Mouse (Mus musculus) left cerebral cortex, adult 2 months (tissue): Measurements from ENCODE around the gene Dbx2. TPM values are rescaled to one million over a fixed set of nuclear protein-coding genes. Genes with fewer than 3 reads are reported as not detected.
A peak's percentile ranks its signal among the peaks of the same experiment; 100 is the strongest.

ENCODE experiments used
- DNase-seq, 2 experiments: peaks; one replicate each; pipeline ENCODE4 v3.0.0; 2021 to 2022; ENCODE audit warnings: low spot score in 2 of 2, mixed read lengths in 1 of 2; ENCODE audit errors: extremely low spot score in 1 of 2
- H3K27ac ChIP-seq: fragments of 200-600 bp; 2 replicates; pipeline ENCODE4 v1.8.1; 2022
- H3K4me3 ChIP-seq: fragments of 200-600 bp; 2 replicates; pipeline ENCODE4 v1.8.1; 2022
- CTCF ChIP-seq: fragments of 200-600 bp; IDR thresholded peaks from 2 replicates; pipeline ENCODE4 v1.8.1; 2022; ENCODE audit warnings: antibody characterized with exemption, mild to moderate bottlenecking, moderate library complexity
- intact Hi-C: fragments of 180-260 bp; cut with DNase I; formaldehyde crosslinking; loops from one replicate; pipeline ENCODE4 v1.15.1; 2025
- total RNA-seq, 2 experiments: library from RNA; stranded (reverse); gene quantifications; 2 replicates each; pipeline ENCODE4 v1.2.3; 2021

The Dbx2 gene
- total RNA-seq, 2 experiments from 2014 or later: 25.3 to 27.6 TPM

DNA sequence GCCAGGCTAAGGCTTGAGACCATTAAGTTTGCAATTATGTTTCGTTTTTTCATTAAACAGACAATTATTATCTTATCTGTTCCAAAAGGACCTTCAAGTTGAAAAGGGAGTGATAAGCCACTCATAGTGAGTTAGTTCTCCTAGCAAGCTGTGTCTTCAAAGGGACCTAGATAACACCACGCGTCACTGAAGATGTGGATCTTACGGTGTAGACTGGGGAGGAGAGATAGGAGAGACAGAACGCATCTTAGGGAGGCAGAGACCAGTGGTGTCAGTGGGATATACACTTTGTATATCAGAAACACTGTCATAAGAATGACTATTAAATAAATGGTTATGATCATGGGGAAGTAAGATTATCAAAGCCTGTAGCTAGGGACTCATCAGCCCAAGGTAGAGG, 4.6 kb upstream of the Dbx2 start:
- DNase-seq: no peak
- intact Hi-C loops: no loop called here
- Histone ChIP-seq H3K4me3 (no peak overlapping the region), H3K27ac (no peak overlapping the region)
- no peak for TF ChIP-seq CTCF

DNA sequence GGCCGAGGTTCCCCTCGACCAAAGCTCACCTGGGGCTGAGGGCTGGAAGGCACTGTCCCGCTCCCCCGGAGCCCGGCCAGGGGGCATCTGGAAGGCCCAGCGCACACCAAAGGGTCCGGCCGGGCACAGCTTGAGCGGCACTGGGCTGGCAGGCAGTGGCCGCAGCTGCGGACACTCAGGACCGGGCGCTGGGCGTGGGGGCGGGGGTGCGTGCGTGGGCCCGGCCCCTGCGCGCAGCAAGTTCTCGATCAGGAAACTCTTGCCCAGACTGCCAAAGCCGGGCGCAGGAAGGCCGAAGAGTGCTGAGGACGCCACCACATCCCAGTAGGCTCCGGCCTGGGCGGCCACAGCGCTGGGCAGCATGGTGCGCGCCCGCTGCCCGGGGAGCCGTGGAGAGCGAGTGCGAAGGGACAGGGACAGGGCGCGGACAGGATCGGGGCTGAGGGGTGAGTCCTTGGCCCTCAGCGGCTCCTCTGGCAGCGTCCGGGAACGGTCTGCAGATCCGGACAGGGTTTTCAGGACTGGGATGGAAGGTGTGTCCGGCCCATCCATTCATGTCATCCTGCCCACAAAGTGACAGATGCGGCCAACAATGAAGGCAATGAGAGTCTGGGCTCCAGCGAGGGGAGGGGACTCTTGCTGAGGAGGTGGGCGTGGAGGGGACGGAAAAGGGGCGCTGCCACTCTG, 1.4 kb downstream of the Dbx2 start:
- DNase-seq: peak; percentile 19 to 29
- intact Hi-C loops: no loop called here
- Histone ChIP-seq H3K4me3 (peak overlapping the region; percentile 44), H3K27ac (peak overlapping the region; percentile 70)
- TF ChIP-seq CTCF: no peak

DNA sequence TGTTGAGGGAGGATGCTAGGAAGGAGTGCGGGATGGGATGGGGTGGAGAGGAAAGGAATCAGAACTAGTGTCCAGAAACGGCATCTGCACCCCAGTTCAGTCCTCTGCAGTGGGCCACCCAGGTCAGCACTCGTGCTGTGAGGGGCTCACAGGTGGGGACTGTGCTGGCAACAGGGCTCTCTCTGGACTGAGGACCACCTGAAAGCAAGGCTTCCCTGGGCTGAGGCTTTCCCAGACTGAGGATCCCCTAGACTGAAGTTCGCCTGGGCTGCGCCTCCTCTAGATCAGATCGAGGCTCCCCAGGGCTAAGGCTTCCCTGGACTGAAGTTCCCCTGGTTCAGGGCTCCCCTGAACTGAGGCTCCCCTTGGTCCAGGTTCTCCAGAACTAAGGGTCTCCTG, 1.9 kb downstream of the Dbx2 start:
- Histone ChIP-seq H3K4me3 (peak overlapping the region; percentile 44), H3K27ac (peak overlapping the region; percentile 70)
- intact Hi-C loops: loop anchor here (2.0 kb wide), 1 partner anchor 39 kb away; no protein-coding TSS in a partner anchor
- DNase-seq: no peak
- no peak for TF ChIP-seq CTCF

DNA sequence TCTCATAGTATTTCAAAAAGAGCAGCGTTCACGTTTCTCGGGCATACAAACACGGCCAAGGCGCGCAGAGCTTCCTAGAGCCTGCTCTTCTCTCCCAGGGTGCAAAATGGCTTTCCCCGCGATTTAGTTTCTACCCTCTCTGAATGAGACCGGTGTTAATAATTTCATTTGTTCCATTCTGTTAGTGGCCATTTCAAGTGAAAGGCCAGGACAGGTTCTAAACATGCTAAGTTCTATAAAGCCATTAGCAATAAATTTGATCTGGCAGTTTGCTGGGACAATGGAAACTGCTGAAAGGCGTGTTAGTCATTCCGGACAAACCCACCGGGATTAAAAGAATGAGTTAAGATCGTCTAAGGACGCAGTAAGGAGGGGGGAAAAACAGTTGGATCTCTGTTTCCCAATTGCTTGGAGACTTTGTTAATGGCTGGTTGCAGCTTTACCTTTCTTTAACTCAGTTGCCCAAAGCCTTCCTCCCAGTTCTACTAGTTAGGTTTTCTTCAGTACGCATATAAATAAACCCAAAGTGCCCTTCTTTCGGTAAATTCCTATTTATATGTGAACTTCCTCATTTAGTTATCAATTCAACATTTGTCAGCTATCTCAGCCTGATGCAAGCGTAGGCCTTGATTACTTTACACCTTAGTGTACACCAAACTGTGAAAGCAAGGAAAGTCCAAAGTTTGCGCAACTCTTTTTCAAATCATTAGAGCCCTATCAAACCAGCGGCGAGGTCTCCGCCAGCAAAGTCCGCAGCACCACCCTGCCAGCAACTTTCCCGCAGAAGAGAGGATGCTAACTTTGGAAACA, 2.7 kb downstream of the Dbx2 start:
- no peak for DNase-seq
- TF ChIP-seq CTCF: no peak
- Histone ChIP-seq H3K4me3 (peak overlapping the region; percentile 16), H3K27ac (peak overlapping the region; percentile 57; the same call in 1 of the 2 replicates)
- intact Hi-C loops: loop anchor here (2.0 kb wide), 1 partner anchor 40 kb away; no protein-coding TSS in a partner anchor

DNA sequence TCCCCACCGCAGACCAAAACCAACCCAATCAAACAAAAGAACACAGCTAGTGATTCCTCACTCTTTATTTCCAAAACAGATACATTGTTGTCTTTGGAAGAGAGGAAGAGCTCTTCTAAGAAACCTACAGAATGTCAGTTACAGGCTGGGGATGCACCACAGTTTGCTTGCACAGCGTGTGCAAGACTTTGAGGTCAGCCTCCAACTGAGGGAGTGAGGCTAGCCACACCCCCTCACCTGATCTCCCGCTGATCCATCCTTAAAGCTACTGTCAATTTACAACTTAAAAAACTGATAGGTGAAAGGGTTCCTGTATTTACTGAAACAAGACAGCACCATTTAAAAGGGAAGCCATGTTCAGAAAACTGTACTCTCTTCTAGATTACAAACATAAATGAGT, 3.9 kb downstream of the Dbx2 start:
- DNase-seq: no peak
- H3K27ac ChIP-seq: peak overlapping the region; percentile 48
- H3K4me3 ChIP-seq: peak overlapping the region; percentile 19; the same call in 1 of the 2 replicates
- intact Hi-C loops: loop anchor here (2.0 kb wide), 1 partner anchor 41 kb away; no protein-coding TSS in a partner anchor
- no peak for TF ChIP-seq CTCF

DNA sequence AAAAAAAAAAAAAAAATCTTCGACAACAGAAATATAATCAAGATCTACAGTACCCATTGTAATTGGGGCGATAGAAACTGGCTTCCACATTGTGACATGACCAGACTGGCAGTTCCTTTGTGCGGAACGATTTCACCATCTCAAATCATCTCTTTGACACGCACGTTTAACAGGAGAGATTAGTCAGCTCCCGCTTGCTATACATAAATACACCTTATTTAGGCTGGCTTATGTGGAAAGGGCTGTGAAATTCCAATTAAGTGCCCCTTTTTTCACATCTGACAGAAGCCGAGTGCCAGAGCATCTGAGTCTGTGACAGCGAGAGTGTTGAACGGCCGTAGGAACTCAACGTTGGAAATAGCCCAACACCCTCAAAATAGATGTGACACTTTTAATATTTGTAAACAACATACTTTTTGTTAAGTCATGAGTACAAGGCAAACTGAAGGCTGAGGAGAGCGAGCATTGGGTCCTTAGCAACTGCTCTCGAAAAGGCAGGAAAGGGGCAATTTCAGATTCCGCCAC, 12.2 kb downstream of the Dbx2 start:
- no peak for TF ChIP-seq CTCF
- H3K27ac ChIP-seq: no peak overlapping the region
- DNase-seq: no peak
- intact Hi-C loops: no loop called here
- H3K4me3 ChIP-seq: no peak overlapping the region

DNA sequence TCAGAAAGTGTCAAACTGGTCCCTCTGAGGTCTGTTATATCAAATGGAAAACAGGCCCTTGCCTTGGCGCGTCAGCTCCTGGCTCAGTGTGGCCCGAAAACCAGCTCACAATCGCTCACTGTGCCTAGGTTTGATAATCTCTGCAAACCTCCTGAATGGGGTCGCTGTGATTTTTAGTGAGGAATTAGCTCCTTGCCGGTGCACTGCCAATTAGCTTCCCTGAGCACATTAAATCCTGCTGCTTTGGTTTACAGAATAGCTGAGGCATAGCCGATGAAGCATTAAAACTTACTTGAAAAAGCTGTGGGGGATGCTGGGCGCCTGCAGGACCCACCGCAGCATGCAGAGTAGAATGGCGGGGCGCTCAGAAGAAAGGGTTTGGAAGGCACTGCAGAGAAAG, 15.4 kb downstream of the Dbx2 start:
- peak in 1 of 2 experiments; percentile 13 for DNase-seq
- no peak overlapping the region for H3K27ac ChIP-seq
- intact Hi-C loops: no loop called here
- no peak for TF ChIP-seq CTCF
- no peak overlapping the region for H3K4me3 ChIP-seq

DNA sequence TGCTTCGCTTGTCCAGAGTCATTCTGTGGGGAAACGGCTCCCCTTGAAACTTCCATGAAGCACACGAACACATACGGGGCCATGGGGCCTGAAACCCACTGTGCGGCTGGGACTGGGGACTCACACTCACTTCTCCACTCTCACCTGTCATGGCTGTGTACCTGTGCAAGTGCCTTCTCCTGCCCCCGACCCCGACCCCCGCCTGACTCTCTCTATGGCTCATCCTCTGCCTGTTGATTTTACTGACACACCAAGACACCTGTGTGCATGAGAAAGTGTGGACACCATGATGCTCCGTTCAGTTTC, 16.0 kb downstream of the Dbx2 start:
- intact Hi-C loops: no loop called here
- Histone ChIP-seq H3K4me3 (no peak overlapping the region), H3K27ac (no peak overlapping the region)
- no peak for DNase-seq
- TF ChIP-seq CTCF: no peak

DNA sequence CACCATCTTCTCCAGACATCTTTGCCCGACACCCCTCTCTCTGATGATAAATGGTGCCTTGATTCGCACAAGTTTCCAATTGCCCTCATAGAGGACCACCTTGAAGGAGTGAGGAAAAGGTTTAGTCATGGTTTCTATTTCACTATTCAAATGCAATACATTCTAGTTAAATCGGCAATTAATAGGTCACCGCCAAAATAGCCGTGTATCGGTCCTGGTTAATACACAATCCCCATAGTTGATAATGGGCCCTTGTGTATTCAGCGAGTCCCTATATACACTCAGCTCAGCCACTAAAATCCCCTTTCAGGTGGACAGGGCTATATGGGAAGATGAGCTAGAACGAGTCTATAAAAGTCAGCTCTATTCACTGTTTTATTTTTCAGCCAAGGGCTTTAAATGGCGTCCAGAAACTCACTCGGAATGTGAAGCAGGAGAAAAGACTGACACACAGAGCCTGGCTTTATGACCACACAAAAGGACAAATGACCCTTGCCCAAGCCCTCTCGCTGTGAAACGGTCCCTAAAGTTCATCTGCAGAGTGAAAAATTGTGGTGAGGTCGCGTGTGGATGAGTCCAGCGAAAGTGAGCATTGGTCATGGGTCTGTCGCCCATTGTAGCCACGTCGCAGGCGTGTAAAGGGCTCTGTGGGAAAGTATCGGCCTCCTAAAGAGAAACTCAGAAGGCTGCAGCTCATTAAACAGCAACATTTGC, 16.5 kb downstream of the Dbx2 start:
- Histone ChIP-seq H3K4me3 (no peak overlapping the region), H3K27ac (no peak overlapping the region)
- intact Hi-C loops: no loop called here
- DNase-seq: no peak
- TF ChIP-seq CTCF: no peak

DNA sequence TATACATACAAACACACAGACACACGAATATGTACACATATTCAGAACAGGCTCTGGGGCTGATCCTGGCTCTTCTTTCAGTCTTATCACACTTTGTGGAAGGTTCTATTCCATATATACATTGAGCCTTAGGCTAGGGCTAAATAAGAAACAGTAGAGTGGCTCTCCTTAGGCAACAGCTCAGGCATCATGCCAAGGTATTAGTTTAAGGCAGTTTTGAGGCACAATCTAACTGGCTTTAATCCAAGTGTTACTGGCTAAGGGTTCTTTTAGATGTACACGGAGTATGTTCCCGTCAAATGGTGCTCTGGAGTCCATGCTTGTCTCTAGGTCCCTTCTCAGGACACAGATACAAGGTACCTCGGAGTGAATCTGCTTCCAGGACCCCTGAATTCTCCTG, 31.4 kb downstream of the Dbx2 start:
- H3K4me3 ChIP-seq: no peak overlapping the region
- TF ChIP-seq CTCF: no peak
- intact Hi-C loops: no loop called here
- DNase-seq: no peak
- H3K27ac ChIP-seq: no peak overlapping the region

DNA sequence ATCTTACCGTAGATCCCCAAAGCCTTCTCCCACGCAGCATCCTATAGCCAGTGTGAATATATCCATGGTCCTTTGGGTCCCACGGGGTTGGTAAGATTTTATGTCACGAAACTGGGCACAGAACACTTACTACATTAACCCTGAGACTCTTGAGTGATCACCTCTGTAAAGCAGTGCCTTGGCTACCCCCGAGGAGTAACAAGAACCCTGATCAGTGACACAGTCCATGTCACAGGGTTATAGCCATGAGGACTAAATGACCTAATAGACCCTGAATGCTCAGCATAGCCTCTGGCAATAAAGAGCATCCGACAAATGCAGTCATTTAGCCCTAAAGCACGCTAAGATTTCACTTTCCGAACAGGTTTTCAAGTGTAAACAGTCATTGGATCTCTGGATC, 33.0 kb downstream of the Dbx2 start:
- no peak overlapping the region for H3K4me3 ChIP-seq
- TF ChIP-seq CTCF: no peak
- no peak for DNase-seq
- no peak overlapping the region for H3K27ac ChIP-seq
- intact Hi-C loops: no loop called here

DNA sequence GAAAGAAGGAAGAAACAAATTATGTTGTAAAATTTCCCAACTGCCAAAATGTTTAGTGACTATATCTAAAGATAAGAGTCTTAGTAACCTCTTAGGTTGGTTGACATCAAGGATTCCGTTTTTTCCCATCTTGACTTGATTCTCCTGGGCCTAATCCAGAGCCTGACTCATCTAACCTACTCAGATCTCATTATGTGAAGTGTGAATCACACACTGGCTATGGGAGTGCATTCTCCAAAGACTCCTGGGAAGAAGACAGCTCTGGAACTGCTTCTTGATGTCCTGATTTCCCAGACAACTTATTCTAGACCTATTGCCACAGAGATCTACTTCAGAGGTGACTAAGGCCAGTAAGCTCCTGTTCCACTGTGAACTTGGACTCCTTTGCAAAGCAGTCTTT, 43.2 kb downstream of the Dbx2 start:
- intact Hi-C loops: no loop called here
- DNase-seq: no peak
- Histone ChIP-seq H3K4me3 (no peak overlapping the region), H3K27ac (no peak overlapping the region)
- no peak for TF ChIP-seq CTCF
